Mouse (Mus musculus): Measurements from ENCODE around the gene Ptprg.

- TF ChIP-seq CTCF (IDR thresholded peaks at IDR 0.05; ENCODE audit: low read depth) (no peak), EP300 (IDR thresholded peaks at IDR 0.05; ENCODE audit: low read depth) (no peak)
Measured at GRCm38 (mm10) chr14:11555521-11556355, 2.4 kb downstream of the Ptprg start.
